Mouse (Mus musculus) cerebral cortex, adult 2 months (tissue): ENCODE measurements around the gene Mllt3.

ENCODE experiments used
- WGBS: fragments of 180-500 bp; shearing (Covaris S2); methylation state at CpG from one replicate; pipeline ENCODE4 v1.1.7; 2018; 5-methylcytosine and 5-hydroxymethylcytosine counted together

The Mllt3 gene

GRCm38 (mm10) chr4:88012774-88013173 lies 20.4 kb downstream of the Mllt3 start:
- 54% methylated on average over 4 of the region's 4 CpGs for WGBS

GRCm38 (mm10) chr4:88011870-88012572 lies 21.1 kb downstream of the Mllt3 start:
- 69% methylated on average over 4 of the region's 4 CpGs for WGBS

- WGBS, result 93% methylated on average over 5 of the region's 5 CpGs
Observed at GRCm38 (mm10) chr4:88010441-88010840, 22.7 kb downstream of the Mllt3 start.

GRCm38 (mm10) chr4:88005801-88006200 lies 27.4 kb downstream of the Mllt3 start:
- 79% methylated on average over 3 of the region's 3 CpGs for WGBS

- 81% methylated on average over 9 of the region's 9 CpGs for WGBS
Observed at GRCm38 (mm10) chr4:88003159-88003948, 29.8 kb downstream of the Mllt3 start.

- 91% methylated on average over 5 of the region's 5 CpGs for WGBS
Observed at GRCm38 (mm10) chr4:87991710-87992109, 41.5 kb downstream of the Mllt3 start.

- 75% methylated on average over 5 of the region's 5 CpGs for WGBS
Observed at GRCm38 (mm10) chr4:87990940-87991339, 42.2 kb downstream of the Mllt3 start.

- WGBS, result 44% methylated on average over 4 of the region's 4 CpGs
Observed at GRCm38 (mm10) chr4:87985281-87985680, 47.9 kb downstream of the Mllt3 start.

- 24% methylated on average over 3 of the region's 3 CpGs for WGBS
Observed at GRCm38 (mm10) chr4:87984589-87984988, 48.6 kb downstream of the Mllt3 start.

- 63% methylated on average over 5 of the region's 5 CpGs for WGBS
Observed at GRCm38 (mm10) chr4:87984091-87984490, 49.1 kb downstream of the Mllt3 start.

- 83% methylated on average over 5 of the region's 5 CpGs for WGBS
Observed at GRCm38 (mm10) chr4:87982578-87982977, 50.6 kb downstream of the Mllt3 start.

- 68% methylated on average over 11 of the region's 11 CpGs for WGBS
Observed at GRCm38 (mm10) chr4:87977820-87978448, 55.2 kb downstream of the Mllt3 start.

- WGBS, result 91% methylated on average over 7 of the region's 7 CpGs
Observed at GRCm38 (mm10) chr4:87965836-87966235, 67.3 kb downstream of the Mllt3 start.

- 99% methylated on average over 2 of the region's 2 CpGs for WGBS
Observed at GRCm38 (mm10) chr4:87964890-87965289, 68.3 kb downstream of the Mllt3 start.

- 62% methylated on average over 3 of the region's 3 CpGs for WGBS
Observed at GRCm38 (mm10) chr4:87963773-87964076, 69.4 kb downstream of the Mllt3 start.

- WGBS, result 71% methylated on average over 13 of the region's 13 CpGs
Observed at GRCm38 (mm10) chr4:87963055-87963772, 70.0 kb downstream of the Mllt3 start.

- WGBS, result 52% methylated on average over 6 of the region's 6 CpGs
Observed at GRCm38 (mm10) chr4:87961872-87962271, 71.3 kb downstream of the Mllt3 start.

- WGBS, result 67% methylated on average over 3 of the region's 3 CpGs
Observed at GRCm38 (mm10) chr4:87957852-87958251, 75.3 kb downstream of the Mllt3 start.

GRCm38 (mm10) chr4:87957198-87957597 lies 76.0 kb downstream of the Mllt3 start:
- WGBS, result 80% methylated on average over 3 of the region's 3 CpGs

GRCm38 (mm10) chr4:87955132-87955531 lies 78.0 kb downstream of the Mllt3 start:
- WGBS, result 67% methylated on average over 2 of the region's 2 CpGs

- WGBS, result 49% methylated on average over 7 of the region's 7 CpGs
Observed at GRCm38 (mm10) chr4:87954421-87955083, 78.6 kb downstream of the Mllt3 start.

GRCm38 (mm10) chr4:87953736-87954135 lies 79.4 kb downstream of the Mllt3 start:
- 69% methylated on average over 4 of the region's 4 CpGs for WGBS
